Mouse (Mus musculus): ENCODE data around the gene Mrpl39. TPM values are rescaled to one million over a fixed set of nuclear protein-coding genes. Genes with fewer than 3 reads are reported as not detected.

The Mrpl39 gene
- total RNA-seq, 4 experiments from 2014 or later, result 37.0 to 43.3 (median 40.7) TPM

DNA sequence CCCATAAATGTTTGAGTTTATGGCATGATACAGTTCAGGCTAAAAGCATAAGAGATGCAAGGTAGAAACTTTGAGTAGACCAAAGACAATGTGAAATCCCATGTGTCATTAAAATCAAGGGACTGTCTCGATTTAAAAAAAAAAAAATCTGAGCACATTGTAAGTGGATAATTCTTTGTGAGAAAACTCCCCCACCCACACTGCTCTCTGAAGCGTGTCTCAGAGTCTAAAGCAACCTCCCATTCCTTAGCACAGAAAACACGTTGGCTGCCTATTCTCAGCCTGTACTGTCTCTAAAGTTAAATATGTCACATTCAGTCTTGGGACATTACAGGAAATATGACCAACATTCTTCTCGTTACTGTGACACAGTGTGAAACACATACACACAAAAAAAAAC is 53.6 kb downstream of the Mrpl39 start:
- DNase-seq, result no peak

DNA sequence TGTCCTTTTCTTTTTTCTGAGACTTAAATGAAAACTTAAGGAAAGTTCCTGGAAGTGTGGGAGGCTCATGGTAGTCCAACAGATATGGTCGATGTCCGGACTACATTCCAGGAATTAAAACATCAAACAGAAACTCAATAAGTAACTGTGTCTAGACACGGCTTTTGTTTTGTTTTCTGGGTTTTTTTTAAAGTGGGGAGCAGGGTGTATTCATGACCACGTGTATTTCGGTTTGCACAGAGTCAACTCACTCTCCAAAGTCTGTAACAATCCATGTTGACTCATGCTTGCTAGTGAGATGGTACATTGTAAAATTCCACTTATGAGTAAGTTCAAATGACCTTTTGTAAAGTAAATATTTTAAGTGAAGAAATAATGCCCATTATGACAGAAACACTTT is 54.8 kb downstream of the Mrpl39 start:
- no peak for DNase-seq

DNA sequence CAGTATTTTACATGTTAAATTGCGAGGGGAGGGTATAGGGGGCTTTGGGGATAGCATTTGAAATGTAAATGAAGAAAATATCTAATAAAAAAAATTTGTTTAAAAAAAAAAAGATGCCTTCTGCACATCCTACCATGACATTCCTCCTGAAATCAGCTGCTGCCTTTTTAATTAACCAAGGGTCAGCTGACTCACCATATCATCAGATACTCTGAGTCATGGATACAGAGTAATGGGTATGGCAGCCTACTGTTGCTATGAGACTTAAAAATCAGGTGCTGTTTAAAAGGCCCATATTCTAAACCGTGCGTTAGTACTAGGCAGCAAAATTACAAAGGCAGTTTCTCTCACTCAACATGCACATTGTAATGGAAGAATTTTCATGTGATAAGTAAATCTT is 58.2 kb downstream of the Mrpl39 start:
- DNase-seq, result no peak

Small RNA genes within 50 kb of the gene (microRNA-seq; reads per million reads assigned to microRNA genes)
- gene Mir155, result 191 to 271 reads per million in 2 experiments

Other genes with a start within 250 kb of the Mrpl39 start
- not detected for gene A730009L09Rik, start 220.6 kb downstream of the Mrpl39 start, total RNA-seq (2022)
- 10 to 100 TPM in 3 of 4 experiments, 1 to 10 TPM in 1; 10.0 to 22.1 (median 17.4) TPM for gene Jam2, start 38.4 kb upstream of the Mrpl39 start, total RNA-seq (2022)
- gene Gabpa, start 99.2 kb upstream of the Mrpl39 start, total RNA-seq (2022), result 10 to 100 TPM; 36.5 to 38.9 (median 37.6) TPM
- gene Atp5j, start 99.9 kb upstream of the Mrpl39 start, total RNA-seq (2022), result 100 to 1,000 TPM; 360 to 502 (median 410) TPM

All from adrenal gland, adult 8-10 months (tissue).